Mouse (Mus musculus) heart, embryonic 14.5 days (tissue): ENCODE data around the gene Opn3. TPM values are rescaled to one million over a fixed set of nuclear protein-coding genes. Genes with fewer than 3 reads are reported as not detected.
A peak's percentile ranks its signal among the peaks of the same experiment; 100 is the strongest.

Experiments
- ATAC-seq: fragments of 200-750 bp; cut with Nextera tagmentation; 2 replicates; pipeline ENCODE4 v1.8.0; 2017; ENCODE audit warnings: low read depth, moderate TSS enrichment; ENCODE audit not compliant: insufficient number of reproducible peaks, insufficient read depth, low FRiP score
- H3K27ac ChIP-seq, 2 experiments: fragments of 200-500 bp in 1 of 2; fragments of 300-500 bp in 1 of 2; sonication (generic) in 1 of 2; replicated peaks in 1 of 2; 2 replicates each; pipeline ENCODE4 v1.5.1; 2012 to 2014; ENCODE audit warnings: low read depth in 2 of 2, low read length in 2 of 2, control low read depth in 1 of 2, mild to moderate bottlenecking in 1 of 2, mixed read lengths in 1 of 2; ENCODE audit not compliant: control insufficient read depth in 1 of 2, insufficient read depth in 1 of 2
- H3K27me3 ChIP-seq: fragments of 300-500 bp; sonication (generic); 2 replicates; pipeline ENCODE4 v1.6.1; 2014; ENCODE audit warnings: mild to moderate bottlenecking, low read length, control low read depth; ENCODE audit not compliant: control insufficient read depth, insufficient read depth
- H3K36me3 ChIP-seq: fragments of 300-500 bp; sonication (generic); 2 replicates; pipeline ENCODE4 v1.6.1; 2014; ENCODE audit warnings: mild to moderate bottlenecking, control low read depth, low read length, mixed read lengths; ENCODE audit not compliant: control insufficient read depth, insufficient read depth
- H3K4me1 ChIP-seq, 2 experiments: fragments of 200-500 bp in 1 of 2; fragments of 300-500 bp in 1 of 2; sonication (generic) in 1 of 2; 2 replicates each; pipeline ENCODE4 v1.6.1; 2012 to 2014; ENCODE audit warnings: low read length in 2 of 2, control low read depth in 1 of 2, mixed read lengths in 1 of 2; ENCODE audit not compliant: control insufficient read depth in 2 of 2, insufficient read depth in 2 of 2
- H3K4me2 ChIP-seq: fragments of 300-500 bp; sonication (generic); 2 replicates; pipeline ENCODE4 v1.6.1; 2014; ENCODE audit warnings: mild to moderate bottlenecking, low read length
- H3K4me3 ChIP-seq, 2 experiments: fragments of 200-500 bp in 1 of 2; fragments of 300-500 bp in 1 of 2; sonication (generic) in 1 of 2; 2 replicates each; pipeline ENCODE4 v1.5.1; 2012 to 2014; ENCODE audit warnings: low read length in 2 of 2, mild to moderate bottlenecking in 2 of 2, control low read depth in 1 of 2, low read depth in 1 of 2, moderate library complexity in 1 of 2; ENCODE audit not compliant: control insufficient read depth in 1 of 2, insufficient read depth in 1 of 2
- H3K9ac ChIP-seq: fragments of 300-500 bp; sonication (generic); 2 replicates; pipeline ENCODE4 v1.6.1; 2014; ENCODE audit warnings: mild to moderate bottlenecking, low read length
- H3K9me3 ChIP-seq: fragments of 300-500 bp; sonication (generic); 2 replicates; pipeline ENCODE4 v1.6.1; 2016; ENCODE audit warnings: low read length, control low read depth; ENCODE audit not compliant: control insufficient read depth
- WGBS: fragments of 180-500 bp; shearing (Covaris S2); extraction: QIAGEN DNeasy Blood & Tissue Kit; methylation state at CpG from one replicate; pipeline ENCODE4 v1.1.7; 2014; 5-methylcytosine and 5-hydroxymethylcytosine counted together
- polyA plus RNA-seq: library from polyadenylated mRNA; unstranded; fragments of >200 nt; fragmentation: Nextera tagmentation; extraction: Ambion mirVana; gene quantifications from 2 replicates; pipeline ENCODE4 v1.2.1, GENCODE M21; 2014

Gene Opn3
- polyA plus RNA-seq, 1 experiment from 2014 or later, result 15.6 TPM

- no peaks in the 10 kb centered on the region for H3K36me3 ChIP-seq
- 69% methylated on average over 10 of the region's 10 CpGs for WGBS
- no peak overlapping the region for H3K4me2 ChIP-seq
- H3K4me3 ChIP-seq, result no peak overlapping the region
- H3K9me3 ChIP-seq, result no peaks in the 10 kb centered on the region
- no peaks in the 10 kb centered on the region for H3K4me1 ChIP-seq
- ATAC-seq, result no peak
- H3K9ac ChIP-seq, result no peak overlapping the region
- no peak overlapping the region for H3K27ac ChIP-seq
- H3K27me3 ChIP-seq, result no peaks in the 10 kb centered on the region
Observed at GRCm38 (mm10) chr1:175631721-175632221, 60.8 kb downstream of the Opn3 start.

- H3K27ac ChIP-seq, result no peak overlapping the region
- H3K36me3 ChIP-seq, result no peaks in the 10 kb centered on the region
- H3K9me3 ChIP-seq, result no peaks in the 10 kb centered on the region
- WGBS, result 78% methylated on average over 3 of the region's 3 CpGs
- no peaks in the 10 kb centered on the region for H3K27me3 ChIP-seq
- H3K4me1 ChIP-seq, result no peaks in the 10 kb centered on the region
- H3K4me3 ChIP-seq, result no peak overlapping the region
- no peak overlapping the region for H3K9ac ChIP-seq
- ATAC-seq, result no peak
- no peak overlapping the region for H3K4me2 ChIP-seq
Observed at GRCm38 (mm10) chr1:175631080-175631479, 61.5 kb downstream of the Opn3 start.

- ATAC-seq, result no peak
- Histone ChIP-seq H3K9ac (no peak overlapping the region), H3K27ac (no peak overlapping the region), H3K36me3 (no peaks in the 10 kb centered on the region), H3K4me3 (no peak overlapping the region), H3K4me1 (no peaks in the 10 kb centered on the region), H3K9me3 (no peaks in the 10 kb centered on the region), H3K27me3 (no peaks in the 10 kb centered on the region), H3K4me2 (no peak overlapping the region)
- 78% methylated on average over 5 of the region's 5 CpGs for whole genome bisulfite sequencing
Observed at GRCm38 (mm10) chr1:175630345-175630744, 62.2 kb downstream of the Opn3 start.

- Histone ChIP-seq H3K27me3 (no peaks in the 10 kb centered on the region), H3K36me3 (no peaks in the 10 kb centered on the region), H3K4me1 (peaks cover under 1 to 7% of the 10 kb centered on the region in 2 experiments; a peak in 2 of 4 replicates), H3K27ac (no peak overlapping the region), H3K4me3 (no peak overlapping the region), H3K4me2 (no peak overlapping the region), H3K9me3 (no peaks in the 10 kb centered on the region), H3K9ac (no peak overlapping the region)
- no peak for ATAC-seq
- 73% methylated on average over 6 of the region's 6 CpGs for WGBS
Observed at GRCm38 (mm10) chr1:175629248-175629647, 63.3 kb downstream of the Opn3 start.

GRCm38 (mm10) chr1:175625990-175626692 is 66.4 kb downstream of the Opn3 start:
- ATAC-seq, result no peak
- WGBS, result 86% methylated on average over 1 of the region's 1 CpGs
- no peaks in the 10 kb centered on the region for H3K27me3 ChIP-seq
- peaks cover 2 to 9% of the 10 kb centered on the region in 2 experiments; a peak in 2 of 4 replicates for H3K4me1 ChIP-seq
- peak overlapping the region; percentile 31 to 72; a peak in 3 of 4 replicates for H3K4me3 ChIP-seq
- H3K9me3 ChIP-seq, result no peaks in the 10 kb centered on the region
- peak overlapping the region; percentile 58 for H3K9ac ChIP-seq
- H3K4me2 ChIP-seq, result peak overlapping the region; percentile 65
- peak overlapping the region; percentile 69 to 84 for H3K27ac ChIP-seq
- H3K36me3 ChIP-seq, result peaks cover 4% of the 10 kb centered on the region; the same call in 1 of the 2 replicates

- Histone ChIP-seq H3K36me3 (peaks cover 6% of the 10 kb centered on the region), H3K9me3 (no peaks in the 10 kb centered on the region), H3K9ac (peak within 1 kb of the TSS; percentile 92), H3K4me1 (peaks cover 2 to 9% of the 10 kb centered on the region in 2 experiments; a peak in 2 of 4 replicates), H3K27ac (peak within 1 kb of the TSS; percentile 84 to 94), H3K4me3 (peak within 1 kb of the TSS; percentile 72 to 97), H3K4me2 (peak within 1 kb of the TSS; percentile 84), H3K27me3 (no peaks in the 10 kb centered on the region)
- ATAC-seq, result peak; percentile 100
- under 1% methylated on average over 58 of the region's 58 CpGs for WGBS
Observed at GRCm38 (mm10) chr1:175625257-175625879, 67.2 kb downstream of the Opn3 start, which contains the start of gene Fh1. TSS of gene Fh1 (minus strand) at chr1:175625635.

- Histone ChIP-seq H3K27me3 (no peaks in the 10 kb centered on the region), H3K9me3 (no peaks in the 10 kb centered on the region), H3K4me2 (peak overlapping the region; percentile 84), H3K27ac (no peak overlapping the region), H3K36me3 (peaks cover 17% of the 10 kb centered on the region), H3K9ac (peak overlapping the region; percentile 92; the same call in 1 of the 2 replicates), H3K4me3 (no peak overlapping the region), H3K4me1 (peaks cover 2 to 9% of the 10 kb centered on the region in 2 experiments; a peak in 2 of 4 replicates)
- ATAC-seq, result no peak
- WGBS, result 82% methylated on average over 6 of the region's 6 CpGs
Observed at GRCm38 (mm10) chr1:175623656-175624055, 68.9 kb downstream of the Opn3 start.
